8 mouse cellular contexts compared by ENCODE assay signal in genomic region chr4:117125348-117125909, GRCm38 (mm10). TPM values are rescaled to one million over a fixed set of nuclear protein-coding genes. Genes with fewer than 3 reads are reported as not detected.
DNase-seq lines count a peak whose midpoint lies in the region; ATAC-seq and TF ChIP-seq lines count a peak whose summit lies in the region.

Gene Btbd19 (minus strand): TSS chr4:117125725.

- DNase-seq in 3T3-L1 (ENCODE audit: low read depth, low spot score) = peak; percentile 94
- peak; percentile 75 for DNase-seq in adipocyte (ENCODE audit: low spot score)
- DNase-seq in heart, postnatal 10 days = peak; percentile 90
- DNase-seq in kidney, postnatal 36 days = peak; percentile 55 to 69
- DNase-seq in liver, embryonic 14.5 days (ENCODE audit: low read depth in 3 of 3, low spot score in 3 of 3) = no peak
- DNase-seq in thymus, postnatal 14 days = peak; percentile 34

- WGBS in forebrain, embryonic 16.5 days = 25% methylated on average over 8 of the region's 8 CpGs
- WGBS in liver, embryonic 14.5 days (ENCODE audit: insufficient replicate concordance) = 35% methylated on average over 8 of the region's 8 CpGs
- WGBS in neural tube, embryonic 12.5 days = 31% methylated on average over 8 of the region's 8 CpGs

- H3K36me3 ChIP-seq in forebrain, embryonic 16.5 days (ENCODE audit: control insufficient read depth, insufficient read depth) = no peaks in the 10 kb centered on the region
- no peaks in the 10 kb centered on the region for H3K36me3 ChIP-seq in liver, embryonic 14.5 days (replicated peaks; ENCODE audit: control insufficient read depth, insufficient read depth, low read depth)
- H3K36me3 ChIP-seq in neural tube, embryonic 12.5 days = peaks cover 34% of the 10 kb centered on the region

- H3K9ac ChIP-seq in forebrain, embryonic 16.5 days (replicated peaks; ENCODE audit: low read depth, low read length) = peak within 1 kb of the TSS; percentile 22
- no peak within 1 kb of the TSS for H3K9ac ChIP-seq in liver, embryonic 14.5 days (replicated peaks)
- peak within 1 kb of the TSS; percentile 41 for H3K9ac ChIP-seq in neural tube, embryonic 12.5 days

- H3K4me1 ChIP-seq in forebrain, embryonic 16.5 days (replicated peaks; ENCODE audit: control insufficient read depth, insufficient read depth, low read length) = peaks cover 14% of the 10 kb centered on the region
- peaks cover 14 to 24% of the 10 kb centered on the region in 2 experiments for H3K4me1 ChIP-seq in liver, embryonic 14.5 days (replicated peaks; ENCODE audit: control insufficient read depth in 2 of 2, insufficient read depth in 2 of 2, low read length in 1 of 2)
- H3K4me1 ChIP-seq in neural tube, embryonic 12.5 days = peaks cover 27% of the 10 kb centered on the region

- H3K4me3 ChIP-seq in forebrain, embryonic 16.5 days (replicated peaks; ENCODE audit: low read length) = no peak within 1 kb of the TSS
- no peak within 1 kb of the TSS for H3K4me3 ChIP-seq in liver, embryonic 14.5 days (ENCODE audit: insufficient read depth in 1 of 2, low read depth in 2 of 2, low read length in 2 of 2)
- H3K4me3 ChIP-seq in neural tube, embryonic 12.5 days = no peak within 1 kb of the TSS

- ATAC-seq in forebrain, embryonic 16.5 days = peak; percentile 52
- no peak for ATAC-seq in liver, embryonic 14.5 days (ENCODE audit: insufficient read depth)
- no peak for ATAC-seq in neural tube, embryonic 12.5 days (ENCODE audit: low FRiP score, low read depth)

- no peaks in the 10 kb centered on the region for H3K27me3 ChIP-seq in forebrain, embryonic 16.5 days (replicated peaks; ENCODE audit: control insufficient read depth, insufficient read depth, low read length)
- H3K27me3 ChIP-seq in liver, embryonic 14.5 days (ENCODE audit: control insufficient read depth, insufficient read depth, low read length) = no peaks in the 10 kb centered on the region
- no peaks in the 10 kb centered on the region; the same call in 1 of the 2 replicates for H3K27me3 ChIP-seq in neural tube, embryonic 12.5 days (replicated peaks)

- peak within 1 kb of the TSS; percentile 54 for H3K27ac ChIP-seq in forebrain, embryonic 16.5 days (ENCODE audit: low read length)
- no peak within 1 kb of the TSS; the same call in 1 of the 2 replicates for H3K27ac ChIP-seq in liver, embryonic 14.5 days
- no peak within 1 kb of the TSS; the same call in 1 of the 2 replicates for H3K27ac ChIP-seq in neural tube, embryonic 12.5 days

- TF ChIP-seq EP300 in liver, embryonic 14.5 days (IDR thresholded peaks at IDR 0.05; ENCODE audit: low read depth) = no peak

- H3K9me3 ChIP-seq in forebrain, embryonic 16.5 days (ENCODE audit: control insufficient read depth, low read length) = no peaks in the 10 kb centered on the region
- no peaks in the 10 kb centered on the region for H3K9me3 ChIP-seq in liver, embryonic 14.5 days (ENCODE audit: control insufficient read depth, low read length)
- no peaks in the 10 kb centered on the region for H3K9me3 ChIP-seq in neural tube, embryonic 12.5 days

- peak within 1 kb of the TSS; percentile 2; the same call in 1 of the 2 replicates for H3K4me2 ChIP-seq in forebrain, embryonic 16.5 days (ENCODE audit: low read length)
- peak within 1 kb of the TSS; percentile 32; the same call in 1 of the 2 replicates for H3K4me2 ChIP-seq in liver, embryonic 14.5 days (ENCODE audit: low read depth)
- H3K4me2 ChIP-seq in neural tube, embryonic 12.5 days (replicated peaks) = peak within 1 kb of the TSS; percentile 39

- no peak for TF ChIP-seq CTCF in liver, embryonic 14.5 days (IDR thresholded peaks at IDR 0.05; ENCODE audit: low read depth)

- intact Hi-C loops in heart, postnatal 10 days (cut with DNase I) = loop anchor here (10.0 kb wide), 1 partner anchor 421 kb away; the partner anchor contains the start of genes Ccdc163 and Mmachc

RNA-seq across cellular contexts. Expression of gene Btbd19, which starts in this region (rescaled TPM):
- 4.3 and 4.8 TPM in 2 replicates for polyA plus RNA-seq in forebrain, embryonic 16.5 days (2015; fragmentation: Nextera tagmentation; extraction: Ambion mirVana)
- 1 to 10 TPM; 5.1 to 6.4 TPM for total RNA-seq in heart, postnatal 10 days (2021)
- 2.7 and 2.9 TPM in 2 replicates for polyA plus RNA-seq in liver, embryonic 14.5 days (2012; rRNA removed)
- polyA plus RNA-seq in liver, embryonic 14.5 days (2014; fragmentation: Nextera tagmentation; extraction: Ambion mirVana) = 2.3 and 2.5 TPM in 2 replicates
- polyA plus RNA-seq in neural tube, embryonic 12.5 days (2016; fragmentation: Nextera tagmentation; extraction: Ambion mirVana) = 3.6 and 4.6 TPM in 2 replicates

Comparison
In these comparisons a context has a peak if more than half of its experiments do, and no peak if none do; other contexts are left out.
1. DNase-seq: peak in 3T3-L1 (single experiment), adipocyte (single experiment), heart, postnatal 10 days (2 of 2), kidney, postnatal 36 days (2 of 2) and thymus, postnatal 14 days (single experiment); none in liver, embryonic 14.5 days (0 of 3).
2. Peak in every context shown above with its lines, with median percentiles within 50 percentile points of each other: H3K4me2 ChIP-seq.